Mouse (Mus musculus) cerebellum, adult 2 months (tissue): ENCODE data around the gene Satb2. TPM values are rescaled to one million over a fixed set of nuclear protein-coding genes. Genes with fewer than 3 reads are reported as not detected.
A peak's percentile ranks its signal among the peaks of the same experiment; 100 is the strongest.

Source experiments
- DNase-seq, 2 experiments: peaks; one replicate each; pipeline ENCODE4 v3.0.0; 2021
- H3K27ac ChIP-seq: fragments of 200-500 bp; 2 replicates; pipeline ENCODE4 v1.5.1; 2012; ENCODE audit warnings: low read length, control low read depth, inconsistent platforms; ENCODE audit not compliant: insufficient read depth
- H3K27me3 ChIP-seq: fragments of 200-500 bp; 2 replicates; pipeline ENCODE4 v1.6.1; 2012; ENCODE audit warnings: inconsistent platforms, mild to moderate bottlenecking, low read length, moderate library complexity; ENCODE audit not compliant: control insufficient read depth, insufficient read depth
- H3K4me1 ChIP-seq: fragments of 200-500 bp; 2 replicates; pipeline ENCODE4 v1.6.1; 2011; ENCODE audit warnings: low read length; ENCODE audit not compliant: control insufficient read depth, insufficient read depth
- H3K4me3 ChIP-seq: fragments of 200-500 bp; replicated peaks from 2 replicates; pipeline ENCODE3; 2011; ENCODE audit warnings: mild to moderate bottlenecking, low read depth, low read length, control low read depth; ENCODE audit not compliant: insufficient read depth
- CTCF ChIP-seq: fragments of 200-500 bp; IDR thresholded peaks from 2 replicates; pipeline ENCODE4 v1.5.1; 2011; ENCODE audit warnings: low read depth, mild to moderate bottlenecking, control low read depth, low read length, moderate library complexity, borderline replicate concordance; ENCODE audit not compliant: insufficient read depth
- POLR2A ChIP-seq: fragments of 200-500 bp; IDR thresholded peaks from 2 replicates; pipeline ENCODE4 v1.6.1; 2011; ENCODE audit warnings: low read length, control low read depth, borderline replicate concordance; ENCODE audit not compliant: insufficient read depth
- WGBS: fragments of 180-500 bp; shearing (Covaris S2); methylation state at CpG from one replicate; pipeline ENCODE4 v1.1.7; 2018; 5-methylcytosine and 5-hydroxymethylcytosine counted together
- polyA plus RNA-seq: library from polyadenylated mRNA; depleted of rRNA; stranded (reverse); fragments of >200 nt; gene quantifications from 2 replicates; pipeline ENCODE4 v1.2.3, GENCODE M21; 2012

The Satb2 gene
- polyA plus RNA-seq, 1 experiment, result 0.29 TPM

GRCm38 (mm10) chr1:56983771-56984482 lies 5.5 kb upstream of the Satb2 start:
- DNase-seq, result no peak
- Histone ChIP-seq H3K27me3 (peaks cover 12% of the 10 kb centered on the region; the same call in 1 of the 2 replicates), H3K27ac (no peak overlapping the region), H3K4me1 (no peaks in the 10 kb centered on the region), H3K4me3 (no peak overlapping the region)
- TF ChIP-seq CTCF (no peak), POLR2A (no peak)
- 9% methylated on average over 25 of the region's 25 CpGs for WGBS

- no peak for DNase-seq
- 14% methylated on average over 8 of the region's 8 CpGs for WGBS
- TF ChIP-seq POLR2A, result no peak
- TF ChIP-seq CTCF, result no peak
These were observed 4.7 kb upstream of the Satb2 start for GRCm38 (mm10) chr1:56983100-56983590.

GRCm38 (mm10) chr1:56982631-56983030 lies 4.2 kb upstream of the Satb2 start:
- peaks cover 12% of the 10 kb centered on the region; the same call in 1 of the 2 replicates for H3K27me3 ChIP-seq
- H3K4me1 ChIP-seq, result no peaks in the 10 kb centered on the region
- TF ChIP-seq CTCF, result no peak
- no peak for TF ChIP-seq POLR2A
- no peak overlapping the region for H3K4me3 ChIP-seq
- no peak for DNase-seq
- WGBS, result 19% methylated on average over 8 of the region's 8 CpGs
- H3K27ac ChIP-seq, result no peak overlapping the region

More at GRCm38 (mm10) chr1:56983100-56983590, 4.7 kb upstream of the Satb2 start:
- H3K27ac ChIP-seq, result no peak overlapping the region
- peaks cover 12% of the 10 kb centered on the region; the same call in 1 of the 2 replicates for H3K27me3 ChIP-seq
- H3K4me3 ChIP-seq, result no peak overlapping the region
- H3K4me1 ChIP-seq, result no peaks in the 10 kb centered on the region

GRCm38 (mm10) chr1:56981947-56982555 lies 3.6 kb upstream of the Satb2 start:
- no peak for DNase-seq
- no peak overlapping the region for H3K27ac ChIP-seq
- no peak for TF ChIP-seq POLR2A
- no peak for TF ChIP-seq CTCF
- H3K4me1 ChIP-seq, result no peaks in the 10 kb centered on the region
- peaks cover 12% of the 10 kb centered on the region; the same call in 1 of the 2 replicates for H3K27me3 ChIP-seq
- H3K4me3 ChIP-seq, result no peak overlapping the region
- 22% methylated on average over 11 of the region's 11 CpGs for WGBS

GRCm38 (mm10) chr1:56981508-56981907 lies 3.1 kb upstream of the Satb2 start:
- Histone ChIP-seq H3K27ac (no peak overlapping the region), H3K4me1 (no peaks in the 10 kb centered on the region), H3K4me3 (no peak overlapping the region), H3K27me3 (peaks cover 12% of the 10 kb centered on the region; the same call in 1 of the 2 replicates)
- whole genome bisulfite sequencing, result 6% methylated on average over 1 of the region's 1 CpGs
- no peak for DNase-seq
- TF ChIP-seq CTCF, result no peak
- no peak for TF ChIP-seq POLR2A

- WGBS, result 5% methylated on average over 27 of the region's 27 CpGs
- Histone ChIP-seq H3K27ac (no peak overlapping the region), H3K4me3 (no peak overlapping the region), H3K27me3 (peaks cover 12% of the 10 kb centered on the region; the same call in 1 of the 2 replicates), H3K4me1 (no peaks in the 10 kb centered on the region)
- DNase-seq, result peak in 1 of 2 experiments; percentile 23
- no peak for TF ChIP-seq CTCF
These were observed 2.3 kb upstream of the Satb2 start for GRCm38 (mm10) chr1:56980631-56981275.

- H3K27me3 ChIP-seq, result peaks cover 12% of the 10 kb centered on the region; the same call in 1 of the 2 replicates
- H3K4me1 ChIP-seq, result no peaks in the 10 kb centered on the region
- H3K27ac ChIP-seq, result no peak overlapping the region
- no peak for DNase-seq
- WGBS, result 11% methylated on average over 7 of the region's 7 CpGs
- TF ChIP-seq POLR2A (no peak), CTCF (no peak)
- no peak overlapping the region for H3K4me3 ChIP-seq
These were observed 1.3 kb upstream of the Satb2 start for GRCm38 (mm10) chr1:56979531-56980395.
